Mouse (Mus musculus): ENCODE data around the gene Itgb6. TPM values are rescaled to one million over a fixed set of nuclear protein-coding genes. Genes with fewer than 3 reads are reported as not detected.

The Itgb6 gene
- polyA plus RNA-seq, 1 experiment from 2014 or later: 0.23 TPM

DNA sequence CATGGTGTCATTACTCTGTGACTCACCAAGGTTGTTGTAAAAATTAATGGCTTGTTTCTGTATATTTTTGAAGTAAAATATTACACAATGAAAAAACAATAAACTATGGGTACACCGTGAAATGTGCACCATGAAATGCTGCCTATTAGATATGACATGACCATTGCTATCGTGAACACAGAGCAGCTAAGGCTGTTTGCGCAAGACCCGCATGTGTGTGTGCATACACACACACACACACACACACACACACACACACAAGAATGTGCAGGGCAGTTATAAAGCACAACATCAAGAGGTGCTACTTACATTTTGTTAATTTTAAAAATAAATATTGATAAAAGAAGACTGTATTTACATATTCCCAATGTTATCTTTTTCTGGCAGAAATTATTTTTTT is 62.5 kb downstream of the Itgb6 start:
- no peak for ATAC-seq (ENCODE audit: low FRiP score, low read depth)
- H3K27me3 ChIP-seq (replicated peaks): no peaks in the 10 kb centered on the region
- 92% methylated on average over 4 of the region's 4 CpGs for WGBS

DNA sequence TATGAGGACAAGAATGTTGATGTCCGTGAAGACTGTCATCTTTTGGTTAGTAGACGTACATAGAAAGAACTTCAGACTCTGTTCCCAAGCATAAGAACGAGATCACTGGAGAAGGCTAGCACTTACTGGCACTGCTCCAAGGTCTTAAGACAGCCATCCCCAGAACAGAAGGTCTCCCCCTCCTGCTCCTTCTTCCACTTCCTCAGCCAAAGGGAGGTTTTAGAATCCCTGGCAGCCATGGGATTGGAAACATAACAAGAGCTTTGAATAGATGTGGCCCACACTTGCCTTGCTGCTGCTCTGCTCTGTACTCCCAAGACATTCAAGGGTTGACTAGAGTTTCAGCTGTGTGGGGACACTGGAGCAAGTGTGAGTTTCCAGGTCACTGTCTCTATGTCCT is 63.5 kb downstream of the Itgb6 start:
- Histone ChIP-seq H3K27ac (no peak overlapping the region), H3K4me3 (no peak overlapping the region), H3K9me3 (no peaks in the 10 kb centered on the region), H3K4me1 (no peaks in the 10 kb centered on the region), H3K27me3 (replicated peaks) (no peaks in the 10 kb centered on the region), H3K9ac (no peak overlapping the region), H3K36me3 (no peaks in the 10 kb centered on the region), H3K4me2 (replicated peaks) (no peak overlapping the region)
- WGBS: 86% methylated on average over 3 of the region's 3 CpGs
- ATAC-seq (ENCODE audit: low FRiP score, low read depth): no peak

More for the DNA sequence above, 62.5 kb downstream of the Itgb6 start:
- Histone ChIP-seq H3K4me2 (replicated peaks) (no peak overlapping the region), H3K9ac (no peak overlapping the region), H3K9me3 (no peaks in the 10 kb centered on the region), H3K4me3 (no peak overlapping the region), H3K4me1 (no peaks in the 10 kb centered on the region), H3K36me3 (no peaks in the 10 kb centered on the region), H3K27ac (no peak overlapping the region)

DNA sequence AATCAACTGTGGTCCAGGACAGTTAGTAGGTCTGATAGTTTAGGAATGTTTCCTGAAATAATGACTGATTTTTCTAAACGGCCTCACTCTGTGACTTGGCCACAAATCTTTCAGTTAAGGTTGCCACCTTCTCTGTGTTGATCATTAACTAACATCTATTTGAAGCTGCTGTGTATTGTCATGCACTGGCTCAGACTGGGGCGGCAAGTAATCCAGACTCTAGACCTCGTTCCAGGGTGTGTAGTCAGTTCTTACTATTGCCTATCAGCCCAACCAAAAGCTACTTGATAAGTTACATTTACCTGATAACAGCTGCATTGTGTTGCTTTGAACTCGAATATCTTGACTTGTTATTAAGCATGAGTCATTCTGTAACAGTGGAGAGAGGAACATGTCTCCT is 67.6 kb downstream of the Itgb6 start:
- H3K9ac ChIP-seq: no peak overlapping the region
- no peaks in the 10 kb centered on the region for H3K36me3 ChIP-seq
- no peaks in the 10 kb centered on the region for H3K27me3 ChIP-seq (replicated peaks)
- H3K9me3 ChIP-seq: no peaks in the 10 kb centered on the region
- no peak overlapping the region for H3K4me3 ChIP-seq
- H3K4me1 ChIP-seq: no peaks in the 10 kb centered on the region
- ATAC-seq (ENCODE audit: low FRiP score, low read depth): no peak
- H3K27ac ChIP-seq: no peak overlapping the region
- 48% methylated on average over 4 of the region's 4 CpGs for WGBS
- H3K4me2 ChIP-seq (replicated peaks): no peak overlapping the region

DNA sequence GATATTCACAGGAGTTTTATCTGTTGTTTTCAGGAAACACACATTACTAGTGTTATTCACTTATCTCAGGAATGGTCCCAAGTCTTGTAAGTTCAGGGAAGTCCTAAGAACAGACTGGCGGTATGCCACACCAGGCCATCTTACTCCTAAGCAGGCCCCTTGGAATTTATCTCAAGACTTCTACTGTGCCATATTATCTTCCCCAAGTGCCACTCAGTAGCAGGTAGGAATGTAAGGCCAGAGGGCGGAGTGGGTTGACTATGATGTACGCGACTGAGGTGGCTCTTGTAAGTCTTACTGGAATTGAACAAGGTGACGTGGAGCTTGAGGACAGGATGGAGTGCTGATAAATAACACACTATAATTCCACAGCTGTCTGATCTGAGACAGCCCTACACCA is 72.3 kb downstream of the Itgb6 start:
- Histone ChIP-seq H3K9ac (no peak overlapping the region), H3K36me3 (no peaks in the 10 kb centered on the region), H3K27ac (no peak overlapping the region), H3K27me3 (replicated peaks) (no peaks in the 10 kb centered on the region), H3K4me2 (replicated peaks) (no peak overlapping the region), H3K4me1 (peaks cover 10% of the 10 kb centered on the region; the same call in 1 of the 2 replicates), H3K9me3 (no peaks in the 10 kb centered on the region), H3K4me3 (no peak overlapping the region)
- ATAC-seq (ENCODE audit: low FRiP score, low read depth): no peak
- WGBS: 86% methylated on average over 5 of the region's 5 CpGs

DNA sequence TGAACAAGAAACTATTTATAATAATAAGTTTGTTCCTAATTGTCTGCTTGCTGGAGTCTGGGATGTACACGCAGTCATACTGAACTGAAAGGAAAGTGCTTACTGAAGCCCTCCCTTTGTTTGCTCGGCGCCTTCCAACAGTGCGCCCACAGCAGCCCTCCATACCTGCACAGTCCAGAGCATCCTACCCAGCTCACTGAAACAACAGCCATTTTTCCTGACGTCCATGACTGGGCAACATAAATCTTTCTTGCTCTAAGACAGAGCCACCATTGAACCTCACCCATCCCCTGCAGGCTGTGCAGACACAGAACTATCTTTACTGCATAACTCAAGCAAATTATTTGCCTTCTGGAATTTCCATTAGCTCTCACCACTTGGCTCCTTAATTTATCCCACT is 74.8 kb downstream of the Itgb6 start:
- Histone ChIP-seq H3K4me1 (peaks cover 10% of the 10 kb centered on the region; the same call in 1 of the 2 replicates), H3K27ac (no peak overlapping the region), H3K9ac (no peak overlapping the region), H3K36me3 (no peaks in the 10 kb centered on the region), H3K4me2 (replicated peaks) (no peak overlapping the region), H3K9me3 (no peaks in the 10 kb centered on the region), H3K4me3 (no peak overlapping the region), H3K27me3 (replicated peaks) (no peaks in the 10 kb centered on the region)
- 29% methylated on average over 5 of the region's 5 CpGs for WGBS
- ATAC-seq (ENCODE audit: low FRiP score, low read depth): peak; percentile 77; the same call in 1 of the 2 replicates

DNA sequence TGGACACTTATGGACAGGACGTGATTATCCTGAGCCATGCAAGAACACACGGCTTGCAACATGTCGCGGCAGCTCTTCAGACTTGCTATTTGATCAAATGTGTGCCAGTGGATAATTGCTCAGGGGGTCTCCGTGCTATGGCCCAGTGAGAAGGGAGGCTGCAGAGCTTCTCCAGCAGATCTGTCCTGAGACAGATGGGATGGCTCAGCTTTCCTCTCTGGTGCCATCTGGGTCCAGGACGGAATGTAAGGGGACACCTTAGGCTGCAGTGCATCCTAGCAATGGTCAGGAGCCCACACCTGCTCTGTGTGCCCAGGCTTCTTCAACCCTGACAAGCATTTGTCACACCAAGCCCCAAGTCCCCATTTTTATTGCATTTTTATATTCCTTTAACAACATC is 75.9 kb downstream of the Itgb6 start:
- H3K36me3 ChIP-seq: no peaks in the 10 kb centered on the region
- ATAC-seq (ENCODE audit: low FRiP score, low read depth): no peak
- H3K27ac ChIP-seq: no peak overlapping the region
- H3K9ac ChIP-seq: no peak overlapping the region
- no peak overlapping the region for H3K4me2 ChIP-seq (replicated peaks)
- H3K27me3 ChIP-seq (replicated peaks): no peaks in the 10 kb centered on the region
- no peaks in the 10 kb centered on the region for H3K9me3 ChIP-seq
- H3K4me3 ChIP-seq: no peak overlapping the region
- 93% methylated on average over 6 of the region's 6 CpGs for WGBS
- H3K4me1 ChIP-seq: peaks cover 10% of the 10 kb centered on the region; the same call in 1 of the 2 replicates

DNA sequence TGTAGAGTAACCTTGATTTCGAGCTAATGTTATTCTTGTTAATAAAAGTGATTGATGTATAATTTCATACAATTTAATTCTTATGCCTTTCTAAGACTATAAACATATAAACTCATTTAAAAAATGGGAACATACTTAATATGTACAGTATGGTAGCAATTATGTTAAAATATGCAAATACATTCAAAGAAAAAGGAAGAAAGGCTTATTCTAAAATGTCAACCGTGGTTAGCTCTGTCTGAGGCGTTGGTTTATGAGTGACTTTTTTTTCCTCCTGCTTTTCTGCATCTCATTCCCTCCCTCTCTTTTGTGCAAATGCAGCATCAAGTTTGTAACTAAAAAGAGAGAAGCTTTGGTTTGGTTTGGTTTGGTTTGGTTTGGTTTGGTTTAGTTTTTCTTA is 79.0 kb downstream of the Itgb6 start:
- Histone ChIP-seq H3K4me2 (replicated peaks) (no peak overlapping the region), H3K4me1 (peaks cover 7% of the 10 kb centered on the region; the same call in 1 of the 2 replicates), H3K9me3 (no peaks in the 10 kb centered on the region), H3K4me3 (no peak overlapping the region), H3K9ac (no peak overlapping the region), H3K36me3 (no peaks in the 10 kb centered on the region), H3K27ac (no peak overlapping the region), H3K27me3 (replicated peaks) (no peaks in the 10 kb centered on the region)
- 77% methylated on average over 3 of the region's 3 CpGs for WGBS
- ATAC-seq (ENCODE audit: low FRiP score, low read depth): no peak

DNA sequence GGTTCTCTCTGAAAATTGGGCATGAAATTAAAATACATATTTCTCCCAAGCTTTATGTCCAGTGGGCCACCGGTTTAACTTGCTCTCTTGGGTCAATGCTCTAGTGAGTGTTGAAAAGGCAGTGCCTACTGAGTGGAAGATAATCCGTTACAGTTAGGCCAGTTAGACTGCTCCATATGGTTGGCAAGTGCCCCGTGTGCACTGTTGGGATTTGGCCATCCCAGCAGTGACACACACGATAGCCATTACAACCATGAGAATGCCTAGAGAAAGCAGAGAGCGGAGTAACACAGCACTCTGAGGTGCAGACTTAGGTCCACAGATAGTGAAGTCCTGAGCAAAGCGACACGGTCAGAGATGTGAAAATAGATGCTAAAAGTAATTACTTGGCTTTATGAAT is 79.8 kb downstream of the Itgb6 start:
- 90% methylated on average over 7 of the region's 7 CpGs for WGBS
- Histone ChIP-seq H3K36me3 (no peaks in the 10 kb centered on the region; the same call in 1 of the 2 replicates), H3K4me1 (peaks cover 1% of the 10 kb centered on the region; the same call in 1 of the 2 replicates), H3K4me2 (replicated peaks) (no peak overlapping the region), H3K27ac (no peak overlapping the region), H3K9ac (no peak overlapping the region), H3K4me3 (no peak overlapping the region), H3K27me3 (replicated peaks) (no peaks in the 10 kb centered on the region), H3K9me3 (no peaks in the 10 kb centered on the region)
- ATAC-seq (ENCODE audit: low FRiP score, low read depth): no peak

DNA sequence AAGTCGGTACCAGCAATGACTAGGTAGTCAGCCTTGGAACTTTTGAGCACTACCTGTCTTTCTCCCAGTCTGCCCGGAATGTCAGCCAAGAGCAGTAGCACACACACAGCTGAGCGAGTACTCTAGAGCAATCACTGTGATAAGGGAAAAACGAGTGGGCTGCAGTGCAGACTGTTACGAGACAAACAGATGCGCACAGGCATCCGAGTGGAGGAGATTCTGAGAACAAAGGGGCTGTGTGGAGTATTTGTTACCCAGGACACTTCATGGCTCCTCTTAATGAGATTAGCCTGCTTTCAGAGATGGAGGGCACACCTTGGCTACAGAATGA is 82.1 kb downstream of the Itgb6 start:
- H3K4me3 ChIP-seq: no peak overlapping the region
- H3K9ac ChIP-seq: no peak overlapping the region
- H3K9me3 ChIP-seq: no peaks in the 10 kb centered on the region
- ATAC-seq (ENCODE audit: low FRiP score, low read depth): no peak
- H3K4me2 ChIP-seq (replicated peaks): no peak overlapping the region
- no peaks in the 10 kb centered on the region; the same call in 1 of the 2 replicates for H3K4me1 ChIP-seq
- WGBS: 62% methylated on average over 7 of the region's 7 CpGs
- H3K27me3 ChIP-seq (replicated peaks): no peaks in the 10 kb centered on the region
- H3K36me3 ChIP-seq: no peaks in the 10 kb centered on the region; the same call in 1 of the 2 replicates
- no peak overlapping the region for H3K27ac ChIP-seq

DNA sequence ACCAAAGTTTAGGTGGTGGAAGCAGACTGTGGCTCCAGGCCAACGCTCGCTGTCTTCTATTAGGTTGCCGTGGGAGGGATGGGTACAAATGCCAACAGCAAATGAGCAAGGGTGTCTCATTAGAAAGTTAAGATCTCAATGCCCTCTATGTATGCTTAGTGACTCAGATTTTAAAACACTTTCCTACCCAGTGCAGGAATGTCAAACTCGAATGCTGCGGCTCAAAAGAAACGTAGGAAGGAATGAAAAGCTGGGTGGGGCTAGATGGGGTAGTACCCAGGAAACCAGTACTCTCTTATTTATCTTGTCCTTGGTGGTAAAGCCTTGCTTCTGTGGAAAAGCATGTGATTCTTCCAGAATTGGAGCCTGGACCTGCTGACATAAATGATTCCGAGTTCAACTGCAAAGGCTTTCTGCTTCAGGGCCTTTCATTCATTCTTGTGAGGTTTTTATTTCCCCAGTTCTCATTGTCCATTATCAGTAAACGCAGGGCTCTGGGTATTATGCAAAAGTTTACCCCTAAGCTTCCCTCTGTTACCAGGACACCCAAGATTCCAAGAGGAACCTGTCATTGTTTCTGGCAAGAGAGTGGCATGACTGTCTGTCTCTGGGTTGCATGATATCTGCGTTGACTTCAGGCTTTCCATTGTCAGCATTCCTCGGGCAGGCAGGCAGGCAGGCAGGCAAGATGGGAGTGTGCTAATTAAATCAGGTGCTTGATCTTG is 82.7 kb downstream of the Itgb6 start:
- Histone ChIP-seq H3K4me1 (no peaks in the 10 kb centered on the region; the same call in 1 of the 2 replicates), H3K27me3 (replicated peaks) (no peaks in the 10 kb centered on the region), H3K36me3 (no peaks in the 10 kb centered on the region; the same call in 1 of the 2 replicates), H3K9me3 (no peaks in the 10 kb centered on the region), H3K27ac (no peak overlapping the region), H3K9ac (no peak overlapping the region), H3K4me2 (replicated peaks) (no peak overlapping the region), H3K4me3 (no peak overlapping the region)
- ATAC-seq (ENCODE audit: low FRiP score, low read depth): no peak
- 77% methylated on average over 10 of the region's 10 CpGs for WGBS

DNA sequence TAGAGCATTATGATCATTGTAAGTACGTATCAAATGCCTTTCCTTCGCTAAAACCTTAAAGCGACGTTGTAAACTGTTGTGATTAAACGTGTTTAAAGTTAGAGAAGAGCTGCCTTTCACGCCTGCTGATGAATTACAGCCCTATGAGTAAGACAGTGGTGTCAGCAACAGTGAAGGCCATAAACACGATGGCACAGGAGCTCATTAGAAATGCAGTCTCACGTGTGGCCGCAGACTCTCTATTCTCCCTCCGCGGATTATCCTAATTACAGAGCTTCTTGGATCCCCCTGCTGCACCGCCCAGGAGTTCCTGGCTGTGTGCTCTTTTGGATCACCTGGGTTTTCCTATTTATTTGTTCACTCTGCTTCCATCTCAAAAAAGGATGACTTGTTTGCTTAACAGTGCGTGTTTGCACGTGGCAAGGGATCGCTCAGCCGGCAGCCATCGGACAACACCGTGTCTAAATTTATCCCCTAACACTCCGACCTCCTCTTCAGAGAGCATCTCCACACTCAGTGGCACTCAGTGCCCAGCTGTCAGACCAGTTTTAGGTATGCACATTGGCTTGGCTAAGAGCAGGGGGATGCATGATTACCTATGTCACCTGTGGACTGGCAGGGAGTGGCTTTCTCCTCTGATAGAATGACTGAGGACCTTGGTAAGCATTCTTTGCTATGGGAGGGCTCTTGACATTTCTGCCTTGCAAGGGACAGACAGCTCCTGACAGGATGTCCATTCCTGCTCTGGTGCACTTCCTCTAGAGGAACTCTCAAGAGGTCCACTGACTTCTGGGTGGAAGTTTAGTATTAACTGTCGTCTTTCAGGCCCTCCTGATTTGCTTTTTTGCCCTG is 85.3 kb downstream of the Itgb6 start:
- H3K4me3 ChIP-seq: no peak overlapping the region
- H3K9me3 ChIP-seq: no peaks in the 10 kb centered on the region
- no peaks in the 10 kb centered on the region for H3K27me3 ChIP-seq (replicated peaks)
- no peaks in the 10 kb centered on the region; the same call in 1 of the 2 replicates for H3K36me3 ChIP-seq
- 57% methylated on average over 20 of the region's 20 CpGs for WGBS
- no peak overlapping the region for H3K9ac ChIP-seq
- no peak overlapping the region for H3K27ac ChIP-seq
- H3K4me2 ChIP-seq (replicated peaks): no peak overlapping the region
- H3K4me1 ChIP-seq: no peaks in the 10 kb centered on the region; the same call in 1 of the 2 replicates
- no peak for ATAC-seq (ENCODE audit: low FRiP score, low read depth)

DNA sequence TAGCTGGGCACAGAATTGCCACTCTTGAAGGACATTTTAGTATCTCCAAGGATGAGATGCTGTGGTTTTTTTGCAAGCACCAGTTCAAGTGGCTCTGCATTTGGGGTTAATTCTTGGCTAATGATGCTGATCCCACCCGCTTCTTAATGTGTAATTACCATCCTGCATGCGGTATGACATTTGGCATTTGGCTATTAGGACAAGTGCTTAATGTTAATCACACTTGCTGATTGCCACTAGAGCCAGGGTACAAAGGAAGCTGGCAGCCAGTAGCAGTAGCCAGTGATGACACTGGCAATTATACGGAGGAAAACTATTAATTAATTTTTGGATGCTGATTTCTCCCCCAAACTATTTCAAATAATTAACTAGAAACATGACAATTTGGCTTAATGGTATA is 86.0 kb downstream of the Itgb6 start:
- Histone ChIP-seq H3K9me3 (no peaks in the 10 kb centered on the region), H3K36me3 (no peaks in the 10 kb centered on the region; the same call in 1 of the 2 replicates), H3K27ac (no peak overlapping the region), H3K4me2 (replicated peaks) (no peak overlapping the region), H3K4me1 (no peaks in the 10 kb centered on the region; the same call in 1 of the 2 replicates), H3K4me3 (no peak overlapping the region), H3K9ac (no peak overlapping the region), H3K27me3 (replicated peaks) (no peaks in the 10 kb centered on the region)
- 59% methylated on average over 3 of the region's 3 CpGs for WGBS
- ATAC-seq (ENCODE audit: low FRiP score, low read depth): no peak

Data from neural tube, embryonic 12.5 days (tissue).